Mouse (Mus musculus) olfactory bulb, adult 2 months (tissue): Measurements from ENCODE around the gene Gtf2a1. TPM values are rescaled to one million over a fixed set of nuclear protein-coding genes. Genes with fewer than 3 reads are reported as not detected.
A peak's percentile ranks its signal among the peaks of the same experiment; 100 is the strongest.
"Not testable (repeated sequence)": the region's sequence is repeated elsewhere in the genome, so short reads cannot be mapped to it uniquely, and the experiment has no call there.

Experiments used
- H3K27ac ChIP-seq: fragments of 200-500 bp; 2 replicates; pipeline ENCODE4 v1.5.1; 2012; ENCODE audit warnings: low read depth, low read length; ENCODE audit not compliant: insufficient read depth
- H3K4me1 ChIP-seq: fragments of 200-500 bp; 2 replicates; pipeline ENCODE4 v1.6.1; 2012; ENCODE audit warnings: low read length; ENCODE audit not compliant: control insufficient read depth, insufficient read depth
- H3K4me3 ChIP-seq: fragments of 200-500 bp; 2 replicates; pipeline ENCODE4 v1.5.1; 2012; ENCODE audit warnings: mild to moderate bottlenecking, low read depth, low read length, moderate library complexity; ENCODE audit not compliant: insufficient read depth
- CTCF ChIP-seq: fragments of 200-500 bp; IDR thresholded peaks from 2 replicates; pipeline ENCODE4 v1.5.1; 2012; ENCODE audit warnings: low read depth, mild to moderate bottlenecking, low read length, moderate library complexity; ENCODE audit not compliant: insufficient read depth
- POLR2A ChIP-seq: fragments of 200-500 bp; IDR thresholded peaks from 2 replicates; pipeline ENCODE4 v1.6.1; 2012; ENCODE audit warnings: mild to moderate bottlenecking, low read depth, low read length, moderate library complexity; ENCODE audit not compliant: insufficient read depth
- WGBS: fragments of 180-500 bp; shearing (Covaris S2); methylation state at CpG from one replicate; pipeline ENCODE4 v1.1.7; 2018; 5-methylcytosine and 5-hydroxymethylcytosine counted together
- polyA plus RNA-seq: library from polyadenylated mRNA; stranded (reverse); fragments of >200 nt; gene quantifications from 2 replicates; pipeline ENCODE4 v1.2.4, GENCODE M21; 2012; ENCODE audit warnings: low replicate concordance; ENCODE audit not compliant: missing spikeins, insufficient read depth, insufficient read length

The Gtf2a1 gene
- polyA plus RNA-seq, 1 experiment, result not detected

DNA sequence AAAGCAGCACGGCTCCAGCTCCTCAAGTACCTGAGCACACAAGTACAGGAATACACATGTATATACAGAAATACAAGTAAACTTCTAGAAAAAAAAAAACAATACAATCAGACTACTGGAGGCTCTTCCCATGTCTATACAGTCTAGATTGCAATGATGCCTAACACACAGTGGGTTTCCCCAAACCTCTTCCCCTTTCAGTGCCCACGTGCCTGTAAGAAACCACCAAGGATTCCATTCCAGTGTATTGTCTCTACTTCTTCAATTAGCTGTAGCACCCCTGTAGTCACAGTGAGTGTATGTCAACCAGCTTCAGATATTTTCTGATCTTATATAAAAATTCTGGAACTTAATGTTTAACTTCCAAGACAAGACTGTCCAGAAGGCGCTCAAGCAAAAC is 1.8 kb upstream of the Gtf2a1 start:
- TF ChIP-seq POLR2A (no peak), CTCF (no peak)
- no peaks in the 10 kb centered on the region for H3K4me1 ChIP-seq
- H3K4me3 ChIP-seq, result no peak overlapping the region

DNA sequence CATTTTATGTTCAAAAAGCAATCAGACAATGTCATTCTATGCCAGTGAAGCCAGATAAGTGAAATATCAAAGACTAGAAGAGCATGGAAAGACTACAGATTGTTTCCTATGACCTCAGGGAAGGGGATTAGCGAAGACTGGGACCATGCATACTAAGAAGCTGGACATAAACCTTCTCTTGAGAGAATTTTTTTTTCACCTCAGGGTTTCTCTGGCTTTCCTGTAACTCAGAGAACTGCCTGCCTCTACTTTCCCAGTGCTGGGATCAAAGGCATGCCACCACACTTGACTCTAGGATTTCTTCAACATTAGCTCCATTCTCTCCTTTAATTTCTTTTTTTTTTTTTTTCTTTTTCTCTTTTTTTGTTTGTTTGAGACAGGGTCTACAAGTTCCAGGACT is 904 bp upstream of the Gtf2a1 start:
- no peak for TF ChIP-seq POLR2A
- no peak for TF ChIP-seq CTCF
- Histone ChIP-seq H3K4me1 (no peaks in the 10 kb centered on the region), H3K27ac (no peak overlapping the region), H3K4me3 (no peak overlapping the region)
- WGBS, result 68% methylated on average over 1 of the region's 1 CpGs

More for the DNA sequence above, 1.8 kb upstream of the Gtf2a1 start:
- WGBS, result 94% methylated on average over 3 of the region's 3 CpGs
- H3K27ac ChIP-seq, result no peak overlapping the region

GRCm38 (mm10) chr12:91590716-91591115 is 429 bp upstream of the Gtf2a1 start:
- WGBS, result 22% methylated on average over 6 of the region's 6 CpGs
- peak overlapping the region; percentile 59 for H3K4me3 ChIP-seq
- H3K4me1 ChIP-seq, result peaks cover 2% of the 10 kb centered on the region; the same call in 1 of the 2 replicates
- TF ChIP-seq POLR2A, result no peak
- TF ChIP-seq CTCF, result no peak
- H3K27ac ChIP-seq, result peak overlapping the region; percentile 91

DNA sequence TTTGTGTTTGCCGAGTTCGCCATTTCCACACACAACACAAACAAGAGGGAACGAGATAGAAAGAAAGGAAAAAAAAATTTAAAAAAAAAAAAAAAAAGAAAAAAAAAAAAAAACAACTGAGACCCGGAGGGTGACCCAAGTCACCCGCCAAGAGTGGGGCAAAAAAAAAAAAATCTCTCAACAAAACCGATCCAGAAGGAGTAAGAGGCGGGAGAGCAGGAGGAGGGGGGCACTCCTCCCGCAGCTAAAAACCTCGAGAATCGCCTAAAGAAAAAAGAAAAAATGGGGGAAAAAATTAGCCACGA is 793 bp downstream of the Gtf2a1 start:
- peak overlapping the region; percentile 93 for H3K27ac ChIP-seq
- under 1% methylated on average over 11 of the region's 11 CpGs for whole genome bisulfite sequencing
- TF ChIP-seq CTCF (no peak), POLR2A (no peak)
- H3K4me3 ChIP-seq, result peak overlapping the region; percentile 88
- peaks cover 2% of the 10 kb centered on the region; the same call in 1 of the 2 replicates for H3K4me1 ChIP-seq

DNA sequence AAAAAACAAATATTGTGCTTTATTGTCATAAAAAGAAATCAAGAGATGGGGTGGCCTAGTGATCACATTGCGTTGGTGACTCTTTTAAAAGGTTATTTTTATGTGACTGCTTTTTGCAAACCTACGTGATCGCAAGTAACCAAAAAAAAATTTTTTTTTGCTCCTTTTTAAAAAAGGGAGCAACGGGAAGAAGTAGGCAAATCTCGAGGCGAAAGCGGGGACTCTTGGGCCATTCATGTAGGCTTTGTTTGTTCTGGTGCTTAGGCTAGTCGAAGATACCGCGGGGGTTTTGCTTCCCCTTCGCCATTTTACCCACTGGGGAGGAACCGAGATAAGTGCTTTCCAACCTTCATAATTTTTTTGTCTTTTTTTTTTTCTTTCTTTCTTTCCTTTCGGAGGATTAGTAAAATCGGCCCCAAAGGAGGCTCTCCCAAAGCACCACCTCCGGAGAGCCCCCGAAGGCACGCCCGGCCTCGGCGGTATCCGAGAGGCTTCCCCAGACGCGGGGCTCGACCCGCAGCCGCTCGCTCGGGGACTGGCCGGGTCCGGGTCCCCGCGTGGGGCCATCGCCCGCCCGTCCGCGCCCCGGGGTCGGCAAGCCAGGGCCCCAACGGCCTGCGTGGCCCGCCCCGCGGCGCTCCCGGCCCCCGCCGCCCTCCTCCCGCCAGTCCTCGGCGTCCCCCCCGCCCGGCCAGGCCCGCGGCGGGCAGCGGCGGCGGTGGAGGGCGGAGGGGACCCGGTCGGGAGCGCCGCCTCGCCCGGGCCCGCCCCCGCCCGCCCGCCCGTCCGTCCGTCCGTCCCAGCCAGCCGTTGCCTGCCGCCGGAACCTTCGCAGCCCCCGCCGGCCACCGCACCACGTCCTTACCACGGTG is 1.4 kb downstream of the Gtf2a1 start:
- WGBS, result under 1% methylated on average over 65 of the region's 83 CpGs
- TF ChIP-seq CTCF, result no peak
- peaks cover 2% of the 10 kb centered on the region; the same call in 1 of the 2 replicates for H3K4me1 ChIP-seq
- peak overlapping the region; percentile 97 for H3K27ac ChIP-seq
- H3K4me3 ChIP-seq, result peak overlapping the region; percentile 88

DNA sequence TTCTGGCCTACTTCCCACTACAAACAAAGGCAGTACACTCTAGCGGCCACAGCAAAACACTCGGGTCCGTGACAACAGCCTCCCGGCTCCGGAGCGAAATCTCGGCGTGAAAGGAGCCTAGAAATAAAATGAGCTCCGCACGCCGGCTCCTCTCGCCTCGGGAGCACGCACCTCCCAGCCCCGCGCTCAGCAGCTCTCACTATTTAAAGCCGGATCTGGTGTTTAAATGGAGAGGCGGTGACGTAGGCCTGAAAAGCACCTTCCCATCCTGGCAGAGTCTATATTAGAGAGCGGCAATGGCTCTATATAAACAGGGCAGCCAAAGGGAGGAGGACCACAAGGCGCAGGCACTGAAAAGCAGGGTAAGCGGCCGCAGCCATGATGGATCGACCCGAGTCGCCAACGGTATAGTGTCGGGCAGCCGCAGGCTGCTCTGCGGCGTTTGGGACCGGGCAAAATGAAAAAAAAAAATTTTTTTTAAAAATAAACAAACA is 2.1 kb downstream of the Gtf2a1 start:
- Histone ChIP-seq H3K27ac (peak overlapping the region; percentile 97), H3K4me3 (peak overlapping the region; percentile 88), H3K4me1 (peaks cover 3% of the 10 kb centered on the region; the same call in 1 of the 2 replicates)
- TF ChIP-seq CTCF (no peak), POLR2A (peak; percentile 99)
- under 1% methylated on average over 32 of the region's 32 CpGs for WGBS

DNA sequence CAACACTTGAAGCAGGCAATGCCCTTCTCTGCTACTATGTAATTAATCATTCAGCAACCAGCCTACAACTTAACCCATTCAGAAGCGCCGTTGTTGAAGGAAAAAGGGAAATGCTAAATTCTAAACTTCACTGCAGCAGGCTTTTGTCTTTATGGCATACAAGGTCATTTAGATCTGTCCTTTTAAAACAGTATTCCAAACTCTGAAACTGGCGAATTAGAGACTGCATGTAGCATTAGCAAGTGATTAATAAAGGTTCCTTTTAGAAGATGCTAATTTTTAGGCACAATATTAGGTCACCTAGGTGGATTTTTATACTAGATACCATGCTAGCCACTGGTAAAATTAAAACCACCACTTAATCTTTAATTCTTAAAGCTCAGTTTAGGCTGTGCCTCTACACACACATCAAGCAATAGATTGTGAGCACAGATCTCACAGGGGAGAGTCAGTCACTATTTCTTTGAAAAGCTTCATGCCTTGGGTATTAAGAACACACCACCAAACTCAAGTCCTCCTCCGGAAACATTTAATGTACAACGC is 2.7 kb downstream of the Gtf2a1 start:
- Histone ChIP-seq H3K27ac (peak overlapping the region; percentile 97), H3K4me1 (peaks cover 4% of the 10 kb centered on the region; the same call in 1 of the 2 replicates), H3K4me3 (no peak overlapping the region)
- 3% methylated on average over 5 of the region's 5 CpGs for WGBS
- TF ChIP-seq CTCF (no peak), POLR2A (no peak)

DNA sequence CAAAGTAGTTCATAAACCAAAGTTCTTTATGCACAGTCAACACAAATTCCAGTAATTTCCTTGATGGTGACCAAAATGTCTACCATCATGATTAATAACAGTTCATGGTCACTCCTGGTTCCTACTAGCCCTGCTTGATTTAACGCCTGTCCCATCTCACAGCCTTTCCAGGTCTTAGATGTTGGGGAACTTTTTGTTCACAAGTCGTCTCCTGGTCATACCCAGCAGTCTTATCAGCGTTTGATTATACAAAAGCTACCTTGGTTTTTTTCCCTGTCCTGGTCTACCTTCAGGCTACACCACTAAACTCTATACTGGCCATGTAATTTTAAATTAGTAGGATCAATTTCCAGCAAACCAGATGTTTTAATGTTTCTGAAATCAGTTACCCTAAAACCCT is 3.2 kb downstream of the Gtf2a1 start:
- peaks cover 7% of the 10 kb centered on the region for H3K4me1 ChIP-seq
- no peak for TF ChIP-seq CTCF
- 38% methylated on average over 3 of the region's 3 CpGs for whole genome bisulfite sequencing
- no peak overlapping the region for H3K4me3 ChIP-seq
- H3K27ac ChIP-seq, result no peak overlapping the region

GRCm38 (mm10) chr12:91585815-91586214 is 4.5 kb downstream of the Gtf2a1 start:
- not testable (repeated sequence) for H3K4me1 ChIP-seq, H3K4me3 ChIP-seq, H3K27ac ChIP-seq
- 89% methylated on average over 4 of the region's 4 CpGs for WGBS
